Mouse (Mus musculus) urinary bladder, adult 2 months (tissue): ENCODE results near the gene Tmem208. TPM values are rescaled to one million over a fixed set of nuclear protein-coding genes. Genes with fewer than 3 reads are reported as not detected.

Experiments
- DNase-seq: peaks from one replicate; pipeline ENCODE4 v3.0.0; 2022; ENCODE audit warnings: low spot score
- polyA plus RNA-seq: library from polyadenylated mRNA; depleted of rRNA; stranded (reverse); fragments of >200 nt; gene quantifications from 2 replicates; pipeline ENCODE4 v1.2.3, GENCODE M21; 2012

Tmem208 gene
- polyA plus RNA-seq, 1 experiment, result 103 TPM

- DNase-seq, result no peak
Measured at GRCm38 (mm10) chr8:105325641-105326093, 487 bp upstream of the Tmem208 start.

DNA sequence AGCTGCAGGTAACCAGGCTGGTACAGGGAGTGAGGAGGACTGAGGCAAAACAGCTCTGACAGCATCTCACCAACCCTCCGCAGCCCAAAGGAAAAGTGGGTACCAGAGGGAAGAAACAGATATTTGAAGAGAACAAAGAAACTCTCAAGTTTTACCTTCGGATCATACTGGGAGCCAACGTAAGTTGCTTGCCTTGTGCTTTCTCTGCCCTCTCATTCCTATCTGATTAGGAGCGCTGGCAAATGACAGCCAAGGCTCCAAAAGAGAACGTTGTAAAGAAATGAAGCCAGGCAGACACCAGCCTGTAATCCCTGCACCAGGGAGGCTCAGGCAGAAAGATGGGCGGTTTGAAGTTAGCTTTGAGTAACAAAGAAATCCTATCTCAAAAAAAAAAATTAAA, 814 bp downstream of the Tmem208 start:
- DNase-seq, result no peak

DNA sequence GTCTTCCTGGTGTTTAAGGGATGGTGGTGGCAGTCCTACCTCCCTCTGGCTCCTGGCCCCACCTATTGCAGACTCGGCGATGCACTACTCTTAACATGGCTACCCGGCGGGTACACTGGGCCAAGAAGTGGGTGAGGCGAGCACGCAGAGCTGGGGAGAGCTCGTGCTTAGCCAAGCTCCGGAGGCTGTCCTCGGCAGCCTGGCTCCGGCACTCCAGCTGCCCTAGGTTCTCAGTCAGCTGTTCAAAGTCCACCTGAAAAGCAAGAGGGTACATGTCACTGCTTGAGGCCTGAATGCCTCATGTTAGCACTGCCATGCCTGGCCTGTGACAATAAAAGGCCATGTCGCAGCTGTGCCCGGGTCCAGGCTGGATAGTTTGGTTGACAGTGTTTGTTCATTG, 4.2 kb downstream of the Tmem208 start:
- DNase-seq, result no peak

GRCm38 (mm10) chr8:105331469-105331868, 5.3 kb downstream of the Tmem208 start:
- no peak for DNase-seq

GRCm38 (mm10) chr8:105331931-105332330, 5.8 kb downstream of the Tmem208 start:
- DNase-seq, result no peak

- no peak for DNase-seq
Measured at GRCm38 (mm10) chr8:105332523-105332922, 6.4 kb downstream of the Tmem208 start.

DNA sequence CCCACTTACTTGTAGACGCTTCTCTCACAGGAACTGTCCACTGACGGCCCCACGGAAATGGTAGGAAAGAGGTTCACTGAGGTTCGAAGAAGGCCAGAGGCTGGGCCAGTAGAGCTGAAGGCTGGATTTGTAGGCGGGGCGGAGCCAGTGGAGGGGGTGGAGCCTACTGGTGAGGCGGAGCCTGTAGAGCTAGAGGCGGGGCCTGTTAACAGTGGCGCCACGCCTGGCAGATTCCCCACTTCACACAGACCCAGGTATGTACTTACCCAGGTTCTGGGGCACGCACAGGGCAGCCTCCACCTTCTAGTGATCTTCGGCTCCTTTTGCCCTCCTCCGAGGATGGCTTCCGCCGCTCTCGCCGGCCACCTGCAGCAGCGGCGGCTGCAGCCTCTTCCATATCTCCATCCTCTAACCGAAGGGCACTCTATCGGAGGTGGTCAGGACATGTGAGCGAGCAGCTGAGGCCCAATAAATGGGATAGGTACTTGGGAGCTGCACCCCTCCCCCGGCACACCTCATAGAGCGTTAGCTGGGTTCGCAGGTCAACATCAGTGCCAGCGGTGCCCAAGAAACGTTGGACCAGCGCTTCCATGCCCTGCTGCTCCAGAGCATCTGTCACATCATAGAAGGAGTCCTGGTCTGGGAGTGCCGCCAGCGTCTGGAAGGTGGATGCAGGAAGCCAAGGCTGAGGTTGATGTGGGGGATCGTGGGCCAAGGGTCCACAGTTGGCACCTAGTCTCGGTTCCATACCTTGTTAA, 10.4 kb downstream of the Tmem208 start:
- DNase-seq, result no peak

DNA sequence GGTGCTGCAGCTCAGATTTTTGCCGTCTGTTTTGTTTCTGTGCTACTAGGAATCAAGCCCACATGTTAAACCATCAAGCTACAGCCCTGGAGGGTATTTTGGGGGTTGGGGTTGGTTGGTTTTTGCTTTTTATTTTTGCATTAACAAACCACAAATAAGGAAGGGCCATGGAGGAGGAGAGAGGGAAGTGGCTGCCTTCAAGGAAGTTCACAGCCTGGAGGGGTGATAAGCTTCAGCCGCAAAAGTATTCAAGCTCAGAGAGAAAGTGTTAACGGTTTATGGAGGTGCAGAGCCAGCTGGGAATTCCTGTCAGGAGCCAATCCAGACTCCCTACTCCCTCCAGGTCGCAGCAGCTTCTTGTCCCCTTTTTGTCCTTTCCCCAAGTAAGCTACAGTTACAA, 12.8 kb downstream of the Tmem208 start:
- no peak for DNase-seq

DNA sequence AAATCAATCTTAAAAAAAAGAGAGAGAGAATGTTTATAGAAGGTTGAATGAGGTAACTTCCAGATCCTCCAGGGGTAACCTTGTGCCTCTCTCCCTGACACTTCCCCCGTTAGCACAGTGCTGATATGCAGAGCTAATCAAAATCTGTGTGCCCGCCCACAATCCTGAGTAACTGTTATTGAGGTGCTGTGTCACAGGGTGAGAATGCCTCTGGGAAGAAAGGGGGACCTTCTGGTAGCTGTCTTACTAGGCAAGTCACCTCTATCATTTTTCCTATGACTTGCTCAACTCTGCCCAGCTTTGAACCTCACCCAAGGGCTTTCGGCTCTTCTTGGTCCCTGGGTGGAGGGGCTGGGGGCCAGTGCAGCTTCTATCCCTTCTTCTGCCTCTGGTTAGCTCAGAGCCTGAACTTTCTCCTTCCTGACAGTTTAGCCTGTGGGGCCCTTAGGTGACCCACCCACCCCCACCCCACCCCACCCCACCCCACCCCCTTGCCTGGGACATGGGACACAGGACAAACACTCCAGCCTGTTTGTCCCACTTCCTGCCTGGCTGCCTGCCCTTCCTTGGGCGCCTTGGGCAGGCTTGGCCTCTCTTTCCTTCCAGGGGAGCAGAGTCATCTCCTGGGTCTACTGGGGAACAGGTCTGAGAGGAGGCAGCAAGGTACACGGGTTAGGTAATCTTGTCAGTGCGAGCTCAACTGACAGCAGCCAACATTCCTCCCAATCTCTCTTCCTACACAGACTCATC, 13.9 kb downstream of the Tmem208 start:
- no peak for DNase-seq

DNA sequence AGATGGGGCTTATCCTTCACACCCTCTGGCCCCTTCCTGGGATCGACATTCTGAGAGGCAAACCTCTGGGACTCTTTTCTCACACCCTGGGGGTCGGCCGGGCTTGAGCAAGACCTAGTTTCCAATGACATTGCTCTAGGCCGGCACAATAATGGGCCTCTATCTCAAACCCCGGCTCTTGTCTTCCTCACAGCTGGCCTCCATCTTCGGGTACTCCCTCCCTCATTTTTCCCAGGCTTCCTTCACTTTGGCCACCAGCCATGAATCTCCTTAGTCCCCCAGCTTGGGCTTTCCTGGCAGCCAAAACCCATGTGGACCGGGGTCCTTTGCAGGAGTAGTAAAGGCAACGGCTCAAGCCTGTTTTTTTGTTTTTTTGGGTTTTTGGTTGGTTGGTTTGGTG, 15.2 kb downstream of the Tmem208 start:
- DNase-seq, result no peak

DNA sequence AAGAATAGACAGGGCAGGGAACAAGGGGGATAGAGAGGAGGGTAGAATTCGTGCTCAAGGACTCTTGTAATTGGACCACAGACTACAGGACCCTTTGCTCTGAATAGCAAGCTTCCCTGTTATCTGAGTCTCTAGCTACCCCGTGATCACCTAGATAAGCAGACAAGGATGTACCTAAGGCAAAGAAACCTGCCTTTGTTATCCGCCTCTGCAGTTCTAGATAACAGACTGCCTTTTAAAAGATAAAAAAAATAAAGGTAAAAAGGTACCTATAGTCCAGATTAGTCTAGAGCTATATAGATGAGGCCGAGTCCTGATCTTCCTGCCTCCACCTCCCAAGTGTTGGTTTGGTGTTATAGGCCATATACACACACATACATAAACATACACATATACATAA, 16.6 kb downstream of the Tmem208 start:
- no peak for DNase-seq

GRCm38 (mm10) chr8:105343791-105344574, 17.8 kb downstream of the Tmem208 start:
- no peak for DNase-seq

GRCm38 (mm10) chr8:105345061-105345975, 19.2 kb downstream of the Tmem208 start:
- no peak for DNase-seq

DNA sequence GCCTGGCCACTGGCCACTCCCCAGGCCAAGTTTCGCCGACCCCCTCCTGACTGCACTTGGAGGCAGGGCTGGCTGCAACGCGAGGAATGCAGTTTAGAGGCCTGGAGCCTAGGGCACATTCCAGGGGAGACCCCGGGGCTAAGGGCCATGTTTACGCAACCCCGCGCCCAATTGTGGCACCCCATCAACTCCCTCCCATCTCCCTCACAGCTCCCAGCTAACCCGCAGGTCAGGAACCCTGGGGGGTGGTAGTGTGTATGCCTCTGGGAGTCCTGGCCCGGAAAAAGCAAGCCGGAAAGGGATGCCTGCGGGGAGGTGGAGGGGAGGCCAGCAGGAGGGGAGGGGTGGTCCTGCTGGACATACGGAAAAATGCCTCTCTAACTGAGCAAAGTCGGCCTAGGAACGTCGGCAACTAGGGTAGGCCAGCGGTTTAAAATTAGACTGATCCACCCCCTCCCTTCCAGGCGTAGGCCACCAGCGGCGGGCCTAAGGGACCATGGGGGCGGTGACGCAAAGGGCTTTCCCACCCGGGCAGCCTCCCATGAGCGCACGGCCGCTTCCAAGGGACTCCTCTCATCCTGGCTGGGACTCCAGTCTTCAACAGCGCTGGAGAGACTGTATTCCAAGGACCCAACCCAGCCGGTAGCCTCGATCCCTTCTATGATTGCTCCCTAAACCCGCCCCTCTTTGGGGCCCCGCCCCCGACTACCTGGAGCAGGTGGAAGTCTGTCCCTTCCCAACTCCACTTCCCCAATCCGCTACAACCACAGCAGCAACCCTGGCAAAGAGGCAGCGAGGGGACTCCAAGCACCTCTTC, 20.7 kb downstream of the Tmem208 start:
- DNase-seq, result peak; percentile 61

GRCm38 (mm10) chr8:105347428-105348221, 21.5 kb downstream of the Tmem208 start, which contains the start of gene Fhod1:
Fhod1 (minus strand) TSS chr8:105347953.
- DNase-seq, result peak; percentile 78

DNA sequence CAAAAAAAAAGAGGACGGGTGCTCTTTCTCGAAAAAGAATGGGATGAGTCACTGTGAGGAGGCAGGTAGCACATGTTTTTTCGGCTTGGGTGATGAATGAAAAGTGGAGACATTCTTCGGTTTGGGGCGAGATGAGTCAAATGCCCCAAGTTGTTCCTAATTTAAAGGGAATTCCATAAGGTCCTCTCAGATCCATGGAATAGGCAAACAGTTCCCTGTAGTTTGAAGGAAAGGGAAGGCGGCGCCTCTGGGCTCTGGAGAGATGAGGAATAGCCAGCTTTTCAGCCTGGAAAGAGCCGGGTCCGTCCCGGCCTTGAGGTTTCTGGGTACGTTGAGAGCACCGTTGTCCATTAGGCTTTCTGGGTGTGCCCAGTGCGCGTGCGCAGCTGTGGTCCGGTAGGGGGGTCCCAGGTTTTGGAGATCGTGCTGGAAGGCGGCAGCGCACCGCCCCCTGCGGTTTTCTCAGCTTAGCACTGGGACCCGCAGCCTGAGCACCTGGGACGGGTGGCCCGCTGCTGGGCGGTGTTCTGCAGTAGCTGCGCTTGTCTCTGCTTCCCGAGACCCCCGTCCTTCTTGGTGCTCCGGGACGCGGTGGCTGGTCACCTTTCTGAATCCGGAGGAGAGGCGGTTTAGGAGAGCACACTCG, 22.4 kb downstream of the Tmem208 start, which contains the start of gene Slc9a5:
TSS of gene Slc9a5 (plus strand) at position 394 of the 646 bp plus-strand sequence.
- DNase-seq, result no peak

GRCm38 (mm10) chr8:105349096-105349771, 23.1 kb downstream of the Tmem208 start:
- DNase-seq, result no peak

- DNase-seq, result no peak
Measured at GRCm38 (mm10) chr8:105350186-105350585, 24.0 kb downstream of the Tmem208 start.
